Mouse (Mus musculus) ES-Bruce4 (cell line): Measurements from ENCODE around the gene Jup.

Experiments
- CTCF ChIP-seq: IDR thresholded peaks from one replicate; pipeline ENCODE4 v1.8.1; 2011; ENCODE audit warnings: low read depth, low read length
- POLR2A ChIP-seq: IDR thresholded peaks from one replicate; pipeline ENCODE4 v1.8.1; 2011; ENCODE audit warnings: low read length; ENCODE audit not compliant: insufficient read depth

DNA sequence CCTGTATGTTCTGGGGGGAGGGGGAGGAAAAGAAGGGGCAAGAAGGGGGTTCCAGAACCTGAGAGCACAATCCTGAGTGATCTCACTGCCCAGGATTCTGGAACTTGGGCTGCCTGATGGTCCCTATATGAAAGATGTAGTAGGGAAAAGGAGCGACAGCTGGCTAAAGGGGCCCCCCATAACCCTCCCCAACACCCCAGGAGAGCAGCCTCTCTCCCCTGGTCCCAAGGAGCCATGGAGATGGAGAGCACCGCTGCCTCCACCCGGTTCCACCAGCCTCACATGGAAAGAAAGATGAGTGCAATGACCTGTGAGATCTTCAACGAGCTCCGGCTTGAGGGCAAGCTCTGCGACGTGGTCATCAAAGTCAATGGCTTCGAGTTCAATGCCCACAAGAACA is 44.2 kb upstream of the Jup start, which contains the start of the genes Nt5c3b and Klhl10:
- TF ChIP-seq CTCF (no peak), POLR2A (no peak)
